Mouse (Mus musculus): Measurements from ENCODE around the gene Arf5. TPM values are rescaled to one million over a fixed set of nuclear protein-coding genes. Genes with fewer than 3 reads are reported as not detected.

Gene Arf5
- total and polyA plus RNA-seq, 3 experiments: 92.8 to 292 TPM; not detected in 1

DNA sequence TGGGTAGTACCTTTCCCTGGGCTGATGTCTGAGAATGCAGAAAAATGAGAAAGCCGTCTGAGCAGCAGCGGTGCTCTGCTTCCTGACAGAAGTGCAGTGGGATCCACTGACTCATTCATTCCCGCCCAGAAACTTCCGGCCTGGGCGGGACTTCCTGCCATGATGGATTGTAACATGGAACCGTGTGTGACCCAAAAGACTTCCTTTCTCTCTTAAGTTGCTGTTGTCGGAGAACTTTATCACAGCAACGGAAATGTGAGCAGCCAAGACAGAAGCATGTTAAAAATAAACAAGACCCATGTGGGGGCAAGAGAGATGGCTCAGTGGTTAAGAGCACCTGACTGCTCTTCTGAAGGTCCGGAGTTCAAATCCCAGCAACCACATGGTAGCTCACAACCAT lies 13.3 kb upstream of the Arf5 start:
- no peak for DNase-seq (ENCODE audit: low read depth, low spot score)
- Histone ChIP-seq H3K4me1 (ENCODE audit: control insufficient read depth in 1 of 2, insufficient read depth in 2 of 2, low read length in 2 of 2) (no peaks in the 10 kb centered on the region), H3K27me3 (ENCODE audit: control insufficient read depth in 1 of 2, insufficient read depth in 2 of 2, low read length in 2 of 2) (no peaks in the 10 kb centered on the region), H3K36me3 (ENCODE audit: control insufficient read depth in 1 of 2, insufficient read depth in 2 of 2, low read length in 2 of 2) (no peaks in the 10 kb centered on the region), H3K27ac (ENCODE audit: control insufficient read depth, low read depth, low read length) (no peak overlapping the region), H3K9ac (ENCODE audit: control insufficient read depth, low read depth, low read length, poor library complexity, severe bottlenecking) (no peak overlapping the region), H3K9me3 (replicated peaks; ENCODE audit: insufficient read depth, low read length) (no peaks in the 10 kb centered on the region), H3K4me3 (ENCODE audit: control insufficient read depth in 1 of 2, insufficient read depth in 1 of 2, low read depth in 2 of 2, low read length in 2 of 2) (no peak overlapping the region), H3K79me2 (ENCODE audit: control insufficient read depth, insufficient read depth, low read length, poor library complexity) (no peaks in the 10 kb centered on the region)
- TF ChIP-seq BHLHE40 (IDR thresholded peaks at IDR 0.05; ENCODE audit: borderline replicate concordance, low read depth, low read length) (no peak), ETS1 (IDR thresholded peaks at IDR 0.05; ENCODE audit: low read depth, low read length) (no peak), MYC (IDR thresholded peaks at IDR 0.05; ENCODE audit: low read depth, low read length) (no peak)

DNA sequence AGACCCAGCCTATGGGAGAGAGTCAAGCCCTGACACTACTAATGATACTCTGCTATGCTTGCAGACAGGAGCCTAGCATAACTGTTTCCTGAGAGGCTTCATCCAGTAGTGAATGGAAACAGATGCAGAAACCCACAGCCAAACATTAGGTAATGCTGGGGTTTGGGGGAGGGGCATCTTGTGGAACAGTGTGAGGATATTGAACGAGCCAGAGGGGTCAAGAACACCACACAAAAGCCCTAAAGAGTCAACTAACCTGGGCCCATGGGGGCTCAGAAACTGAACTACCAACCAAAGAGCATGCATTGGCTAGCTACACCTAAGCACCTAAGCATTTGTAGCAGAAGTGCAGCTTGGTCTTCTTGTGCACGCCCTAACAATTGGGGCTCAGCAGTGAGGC lies 12.1 kb upstream of the Arf5 start:
- Histone ChIP-seq H3K9me3 (replicated peaks; ENCODE audit: insufficient read depth, low read length) (no peaks in the 10 kb centered on the region), H3K27ac (ENCODE audit: control insufficient read depth, low read depth, low read length) (no peak overlapping the region), H3K4me1 (ENCODE audit: control insufficient read depth in 1 of 2, insufficient read depth in 2 of 2, low read length in 2 of 2) (no peaks in the 10 kb centered on the region), H3K36me3 (ENCODE audit: control insufficient read depth in 1 of 2, insufficient read depth in 2 of 2, low read length in 2 of 2) (no peaks in the 10 kb centered on the region; a peak in 1 of 4 replicates), H3K4me3 (ENCODE audit: control insufficient read depth in 1 of 2, insufficient read depth in 1 of 2, low read depth in 2 of 2, low read length in 2 of 2) (no peak overlapping the region), H3K79me2 (ENCODE audit: control insufficient read depth, insufficient read depth, low read length, poor library complexity) (no peaks in the 10 kb centered on the region), H3K9ac (ENCODE audit: control insufficient read depth, low read depth, low read length, poor library complexity, severe bottlenecking) (no peak overlapping the region), H3K27me3 (ENCODE audit: control insufficient read depth in 1 of 2, insufficient read depth in 2 of 2, low read length in 2 of 2) (no peaks in the 10 kb centered on the region)
- DNase-seq (ENCODE audit: low read depth, low spot score): no peak
- no peak for TF ChIP-seq ZC3H11A (IDR thresholded peaks at IDR 0.05; ENCODE audit: low read depth, low read length)
- no peak for TF ChIP-seq TCF12 (IDR thresholded peaks at IDR 0.05; ENCODE audit: low read depth, low read length)

DNA sequence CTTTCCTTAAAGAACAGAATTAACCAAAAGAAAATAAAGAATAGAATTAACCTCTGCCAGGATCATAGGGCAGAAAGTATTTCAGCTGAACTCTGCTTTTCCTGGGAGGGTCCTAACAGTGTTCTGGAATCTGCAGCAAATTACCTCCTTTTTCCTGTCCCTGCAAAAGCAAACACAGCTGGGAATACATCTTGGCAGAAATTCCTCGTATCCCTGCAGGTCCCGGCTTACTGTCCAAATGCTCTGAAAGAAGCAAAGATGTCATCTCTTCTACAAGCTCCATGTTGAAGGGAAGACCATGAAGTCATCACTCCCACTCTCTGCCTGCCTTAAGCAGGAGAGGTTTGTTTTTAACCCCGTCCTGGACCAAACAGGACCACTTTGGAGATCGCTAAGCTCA lies 6.4 kb upstream of the Arf5 start:
- TF ChIP-seq TAL1 (IDR thresholded peaks at IDR 0.05; ENCODE audit: low read length) (no peak), RCOR1 (IDR thresholded peaks at IDR 0.05; ENCODE audit: low read depth, low read length) (no peak), EP300 (IDR thresholded peaks at IDR 0.05; ENCODE audit: low read depth in 1 of 2, low read length in 2 of 2) (no peak), JUND (IDR thresholded peaks at IDR 0.05; ENCODE audit: low read depth, low read length) (no peak), CHD1 (IDR thresholded peaks at IDR 0.05; ENCODE audit: low read depth, low read length) (no peak), CHD2 (IDR thresholded peaks at IDR 0.05; ENCODE audit: low read length) (no peak), UBTF (IDR thresholded peaks at IDR 0.05; ENCODE audit: borderline replicate concordance, insufficient read depth, low read depth, low read length) (no peak), USF2 (IDR thresholded peaks at IDR 0.05; ENCODE audit: borderline replicate concordance in 1 of 2, insufficient read depth in 1 of 2, low read depth in 1 of 2, low read length in 2 of 2) (no peak), RAD21 (IDR thresholded peaks at IDR 0.05; ENCODE audit: low read depth, low read length) (no peak)
- H3K4me3 ChIP-seq (ENCODE audit: control insufficient read depth in 1 of 2, insufficient read depth in 1 of 2, low read depth in 2 of 2, low read length in 2 of 2): no peak overlapping the region
- H3K9ac ChIP-seq (ENCODE audit: control insufficient read depth, low read depth, low read length, poor library complexity, severe bottlenecking): no peak overlapping the region
- no peak for DNase-seq (ENCODE audit: low read depth, low spot score)
- no peak overlapping the region for H3K27ac ChIP-seq (ENCODE audit: control insufficient read depth, low read depth, low read length)
- peaks cover 0 to 5% of the 10 kb centered on the region in 2 experiments; a peak in 3 of 4 replicates for H3K36me3 ChIP-seq (ENCODE audit: control insufficient read depth in 1 of 2, insufficient read depth in 2 of 2, low read length in 2 of 2)
- peaks cover 2 to 14% of the 10 kb centered on the region in 2 experiments; a peak in 3 of 4 replicates for H3K4me1 ChIP-seq (ENCODE audit: control insufficient read depth in 1 of 2, insufficient read depth in 2 of 2, low read length in 2 of 2)
- H3K27me3 ChIP-seq (ENCODE audit: control insufficient read depth in 1 of 2, insufficient read depth in 2 of 2, low read length in 2 of 2): no peaks in the 10 kb centered on the region
- H3K79me2 ChIP-seq (ENCODE audit: control insufficient read depth, insufficient read depth, low read length, poor library complexity): peaks cover 12% of the 10 kb centered on the region
- H3K9me3 ChIP-seq (replicated peaks; ENCODE audit: insufficient read depth, low read length): no peaks in the 10 kb centered on the region

Measured in MEL (cell line).